Mouse (Mus musculus) Patski (cell line): ENCODE data around the gene Ctsz. TPM values are rescaled to one million over a fixed set of nuclear protein-coding genes. Genes with fewer than 3 reads are reported as not detected.

Experiments
- ATAC-seq: fragments of 100-300 bp; one replicate; pipeline ENCODE4 v1.8.0; 2021
- CTCF ChIA-PET: fragments of 350-600 bp; sonication (Branson Sonifier 250); formaldehyde crosslinking; loops from one replicate; lab custom pipeline; 2022; ENCODE audit warnings: inconsistent platforms; lab: Charles Lee
- POLR2A ChIA-PET: fragments of 350-600 bp; sonication (Branson Sonifier 250); formaldehyde crosslinking; loops from one replicate; lab custom pipeline; 2022; ENCODE audit warnings: antibody characterized with exemption, inconsistent platforms; lab: Charles Lee
- DNase-seq: peaks from one replicate; pipeline ENCODE4 v3.0.0-alpha.2; 2011; ENCODE audit warnings: low read depth, low spot score
- H3K27me3 ChIP-seq: fragments of 371-371 bp; one replicate; pipeline ENCODE4 v1.5.1; 2021
- CTCF ChIP-seq: fragments of 100-300 bp; IDR thresholded peaks from one replicate; pipeline ENCODE4 v1.5.1; 2021
- in situ Hi-C: fragments of 300-500 bp; cut with MboI; formaldehyde crosslinking; loops from 3 replicates; pipeline ENCODE4 v1.11.1; 2018; ENCODE audit warnings: low pct_unique_long_range_greater_than_20kb, mixed read lengths
- polyA plus RNA-seq: library from polyadenylated mRNA; unstranded; gene quantifications from one replicate; pipeline ENCODE4 v1.2.3, GENCODE M21; 2021

Gene Ctsz
- polyA plus RNA-seq, 1 experiment from 2014 or later = 0.09 TPM

DNA sequence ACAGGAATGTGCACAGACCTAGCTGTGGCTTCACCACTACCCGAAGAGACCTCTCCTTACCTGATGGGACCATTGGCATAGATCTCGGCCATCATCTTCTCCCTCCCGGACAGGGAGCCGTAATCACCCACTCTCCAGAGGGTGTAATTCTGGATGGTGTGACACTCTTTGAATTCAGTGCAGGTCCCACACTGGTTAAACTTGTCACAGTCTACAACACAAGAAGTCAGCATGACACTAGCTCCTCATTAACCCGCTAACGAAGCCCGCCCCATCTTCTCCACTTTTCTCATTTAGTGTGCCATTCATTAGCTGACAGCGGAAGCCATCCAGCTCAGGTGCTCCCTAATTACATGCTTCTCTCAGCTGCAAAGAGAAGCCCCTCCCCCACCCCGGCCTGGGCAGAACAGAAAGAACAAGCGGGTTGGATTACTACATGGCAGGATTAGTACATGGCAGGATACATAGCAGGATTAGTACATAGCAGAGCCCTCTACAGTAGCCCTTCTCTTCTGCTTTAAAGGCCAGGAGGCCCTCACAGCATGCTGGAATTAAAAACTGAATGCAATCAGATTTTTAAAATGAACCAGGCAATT lies 9.7 kb downstream of the Ctsz start:
- no peak for ATAC-seq
- H3K27me3 ChIP-seq = no peaks in the 10 kb centered on the region
- DNase-seq = no peak
- in situ Hi-C loops = no loop called here
- ChIA-PET CTCF (interaction anchor here (1.9 kb wide), 1 partner anchor 29 kb away, joined by 5 read pairs; no protein-coding TSS in a partner anchor), POLR2A (interaction anchor here (1.6 kb wide), 1 partner anchor 9 kb away, joined by 5 read pairs; no protein-coding TSS in a partner anchor)
- TF ChIP-seq CTCF = no peak

DNA sequence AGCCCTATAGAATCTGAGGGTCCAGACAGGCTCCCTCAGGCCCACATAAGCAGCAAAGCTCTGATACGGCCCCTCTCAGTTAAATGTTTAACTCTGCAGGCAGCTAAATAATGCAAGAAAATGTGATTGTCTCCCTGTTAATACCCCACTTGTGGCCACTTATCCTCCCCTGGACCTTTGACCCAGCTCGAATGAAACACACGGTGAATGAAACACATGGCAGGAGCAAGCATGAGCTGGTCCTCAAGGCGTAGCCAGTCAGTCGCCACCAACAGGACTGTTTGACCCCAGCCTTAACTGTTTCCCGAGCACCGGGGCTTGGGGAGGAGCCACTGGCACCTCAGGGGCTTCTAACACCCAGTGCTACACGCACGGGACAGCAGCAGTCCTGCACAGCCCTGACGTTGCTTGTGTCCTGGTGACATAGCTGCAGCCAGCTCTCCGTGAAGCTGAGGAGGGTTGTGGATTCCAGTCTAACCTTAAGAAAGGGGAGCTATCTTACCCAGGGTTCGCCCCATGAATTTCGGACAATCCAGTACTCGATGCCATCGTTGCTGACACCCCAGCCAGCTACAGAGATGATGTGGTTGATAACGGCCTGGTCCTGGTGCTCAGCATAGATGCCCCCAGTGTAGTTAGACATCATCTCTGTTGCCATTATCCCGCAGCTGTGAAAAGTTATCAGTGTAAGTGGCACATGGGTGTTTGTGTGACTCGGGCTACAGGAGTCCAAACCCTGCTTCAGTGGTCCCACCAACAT lies 10.6 kb downstream of the Ctsz start:
- DNase-seq = no peak
- TF ChIP-seq CTCF = no peak
- in situ Hi-C loops = no loop called here
- POLR2A ChIA-PET = interaction anchor here (0.6 to 1.6 kb wide), 2 partner anchors 8 to 141 kb away, joined by 5 read pairs; no protein-coding TSS in a partner anchor
- CTCF ChIA-PET = interaction anchor here (1.9 kb wide), 1 partner anchor 30 kb away, joined by 5 read pairs; no protein-coding TSS in a partner anchor
- ATAC-seq = no peak
- H3K27me3 ChIP-seq = no peaks in the 10 kb centered on the region

GRCm38 (mm10) chr2:174426856-174427255 lies 12.0 kb downstream of the Ctsz start:
- no peak for DNase-seq
- POLR2A ChIA-PET = no interaction called here
- no peak for ATAC-seq
- in situ Hi-C loops = no loop called here
- no peaks in the 10 kb centered on the region for H3K27me3 ChIP-seq
- no peak for TF ChIP-seq CTCF
- CTCF ChIA-PET = interaction anchor here (1.1 to 1.9 kb wide), 2 partner anchors 11 to 31 kb away, joined by 3 to 5 read pairs; no protein-coding TSS in a partner anchor

- ChIA-PET CTCF (no interaction called here), POLR2A (no interaction called here)
- no peak for DNase-seq
- in situ Hi-C loops = no loop called here
- no peak for ATAC-seq
- no peaks in the 10 kb centered on the region for H3K27me3 ChIP-seq
- no peak for TF ChIP-seq CTCF
Measured at GRCm38 (mm10) chr2:174424301-174425085, 14.3 kb downstream of the Ctsz start.

- ATAC-seq = no peak
- ChIA-PET CTCF (interaction anchor here (1.1 kb wide), 1 partner anchor 10 kb away, joined by 3 read pairs; no protein-coding TSS in a partner anchor), POLR2A (no interaction called here)
- DNase-seq = no peak
- TF ChIP-seq CTCF = no peak
- no peaks in the 10 kb centered on the region for H3K27me3 ChIP-seq
- in situ Hi-C loops = no loop called here
Measured at GRCm38 (mm10) chr2:174421107-174421506, 17.7 kb downstream of the Ctsz start.

GRCm38 (mm10) chr2:174415731-174416310 lies 23.0 kb downstream of the Ctsz start, which contains the start of gene Nelfcd:
Gene Nelfcd, plus strand, starts transcription at chr2:174415804.
- no peaks in the 10 kb centered on the region for H3K27me3 ChIP-seq
- ChIA-PET CTCF (interaction anchor here (1.1 kb wide), 1 partner anchor 43 kb away, joined by 3 read pairs; no protein-coding TSS in a partner anchor), POLR2A (no interaction called here)
- in situ Hi-C loops = no loop called here
- no peak for TF ChIP-seq CTCF
- ATAC-seq = peak; percentile 90
- peak; percentile 55 for DNase-seq

- no peaks in the 10 kb centered on the region for H3K27me3 ChIP-seq
- ChIA-PET POLR2A (no interaction called here), CTCF (interaction anchor here (1.1 kb wide), 1 partner anchor 44 kb away, joined by 3 read pairs; no protein-coding TSS in a partner anchor)
- ATAC-seq (no peak), DNase-seq (no peak)
- TF ChIP-seq CTCF = no peak
- in situ Hi-C loops = no loop called here
Measured at GRCm38 (mm10) chr2:174415001-174415730, 23.7 kb downstream of the Ctsz start.

DNA sequence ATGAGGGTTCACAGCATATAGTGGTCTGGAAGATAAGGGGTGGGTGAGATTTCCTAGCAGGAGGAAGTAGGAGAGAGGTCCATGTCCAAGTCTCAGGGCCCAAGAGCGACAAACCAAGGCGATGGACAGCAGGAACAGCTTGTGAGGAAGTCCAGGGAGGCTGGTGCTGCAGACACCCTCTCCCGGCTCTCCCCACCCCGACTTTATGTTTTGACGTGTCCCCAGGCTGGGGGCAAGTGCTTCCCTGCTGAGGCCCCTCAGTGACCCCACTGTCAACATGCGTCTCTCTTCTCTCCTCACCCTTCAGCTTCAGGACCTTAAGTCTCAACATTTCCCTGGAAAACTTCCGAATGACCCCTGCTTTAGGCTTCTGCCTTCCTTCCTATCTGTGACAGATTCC lies 25.7 kb downstream of the Ctsz start:
- H3K27me3 ChIP-seq = no peaks in the 10 kb centered on the region
- POLR2A ChIA-PET = no interaction called here
- ATAC-seq (no peak), DNase-seq (no peak)
- no peak for TF ChIP-seq CTCF
- CTCF ChIA-PET = no interaction called here
- in situ Hi-C loops = no loop called here

GRCm38 (mm10) chr2:174410222-174410621 lies 28.6 kb downstream of the Ctsz start:
- in situ Hi-C loops = no loop called here
- POLR2A ChIA-PET = no interaction called here
- no peak for TF ChIP-seq CTCF
- no peak for DNase-seq
- CTCF ChIA-PET = no interaction called here
- ATAC-seq = no peak
- no peaks in the 10 kb centered on the region for H3K27me3 ChIP-seq
